Mouse (Mus musculus) heart, adult 18-20 months (tissue): Measurements from ENCODE around the gene Lmx1a. TPM values are rescaled to one million over a fixed set of nuclear protein-coding genes. Genes with fewer than 3 reads are reported as not detected.
A peak's percentile ranks its signal among the peaks of the same experiment; 100 is the strongest.

Experiments
- DNase-seq, 2 experiments: peaks; one replicate each; pipeline ENCODE4 v3.0.0; 2021 to 2022; ENCODE audit warnings: mixed read lengths in 1 of 2
- long read RNA-seq, 2 experiments: library from polyadenylated mRNA; stranded (forward); transcript quantifications; one replicate each; pipeline ENCODE4 v2.0.0; 2021
- total RNA-seq, 2 experiments: library from RNA; stranded (reverse); gene quantifications; 2 replicates each; pipeline ENCODE4 v1.2.3; 2021

Gene Lmx1a
- total RNA-seq: not detected
- long read RNA-seq, experiment 1: 0 reads
- long read RNA-seq, experiment 2: 0 reads

DNA sequence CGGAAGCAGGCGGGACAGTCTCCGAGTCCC lies at the start of gene Lmx1a:
Gene Lmx1a (plus strand): TSS at position 6 of the 30 bp plus-strand sequence.
- no peak for DNase-seq

DNA sequence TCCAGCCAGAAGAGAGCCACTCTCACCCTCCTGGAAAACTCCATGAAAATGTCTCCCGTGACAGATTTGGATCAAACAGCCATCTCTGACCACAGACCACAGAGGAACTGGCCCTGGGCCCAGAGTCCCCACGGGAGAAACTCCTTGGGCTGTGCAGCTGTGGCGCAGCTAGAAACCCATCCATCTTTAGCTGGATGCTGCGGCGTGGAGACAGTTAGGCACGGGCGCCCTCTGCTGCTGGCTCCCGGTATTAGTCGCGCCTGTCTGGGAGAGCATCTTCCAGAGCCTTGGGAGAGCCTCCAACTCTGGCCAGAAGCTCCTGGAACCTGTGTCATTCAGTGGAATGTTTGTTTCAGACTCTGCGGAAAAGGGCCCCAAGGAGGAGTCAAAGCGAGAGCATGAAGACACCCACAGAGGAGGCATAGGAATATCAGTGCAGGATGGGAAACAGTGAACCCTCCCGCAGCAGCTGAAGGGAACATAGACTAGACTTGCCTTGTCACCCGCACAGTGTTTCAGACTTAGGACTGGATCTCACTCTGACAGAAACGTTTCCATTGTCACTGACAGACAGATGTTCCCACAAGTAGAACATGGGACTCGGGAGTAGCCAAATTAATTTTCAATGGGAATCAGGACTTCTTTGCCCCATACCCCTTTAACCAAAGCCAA lies 44.0 kb upstream of the Lmx1a start:
- DNase-seq: peak; percentile 90 to 96

GRCm38 (mm10) chr1:167648670-167649069 lies 40.4 kb upstream of the Lmx1a start:
- DNase-seq: no peak

DNA sequence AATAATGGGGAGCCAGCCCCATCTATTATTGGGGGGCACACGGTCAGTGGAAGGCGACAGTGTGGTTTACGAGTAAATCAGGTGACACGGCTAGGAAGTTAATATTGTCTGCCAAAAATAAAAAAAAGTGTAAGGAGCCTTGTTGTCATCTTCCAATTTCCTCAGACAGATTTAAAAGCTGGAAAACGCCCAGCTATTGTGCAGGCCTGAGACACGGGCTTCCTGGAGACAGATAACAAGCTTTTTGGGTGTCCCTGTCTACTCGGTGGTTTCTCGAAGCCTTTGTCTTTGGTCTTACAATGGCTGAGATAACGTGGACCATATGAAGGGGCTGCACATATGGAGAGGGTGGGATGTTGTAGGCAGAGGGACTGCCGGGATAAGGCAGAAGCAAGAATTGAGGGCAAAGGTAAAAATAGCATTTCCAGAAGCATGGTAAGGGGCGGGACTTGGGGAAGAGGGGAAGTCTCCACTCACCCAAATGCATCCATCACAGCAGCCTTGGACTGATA lies 39.9 kb upstream of the Lmx1a start:
- peak; percentile 52 to 61 for DNase-seq

DNA sequence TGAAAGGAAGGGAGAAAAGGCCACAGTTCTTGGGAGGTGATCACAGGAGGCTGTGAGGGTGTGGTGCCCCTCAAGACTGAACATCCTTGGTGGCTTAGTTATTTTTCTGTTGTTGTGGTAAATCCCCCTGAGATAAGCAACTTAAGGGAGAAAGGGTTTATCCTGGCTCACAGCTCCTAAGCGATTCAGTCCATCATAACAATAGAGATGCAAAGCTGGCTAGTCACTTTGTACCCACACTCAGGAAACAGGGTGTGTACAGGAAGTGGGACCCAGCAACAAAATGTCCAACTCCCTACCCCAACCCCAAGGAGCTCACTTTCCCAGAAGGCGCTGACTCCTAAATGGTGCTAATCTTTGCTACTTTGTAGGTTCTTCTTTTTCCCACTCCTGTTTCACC lies 36.7 kb upstream of the Lmx1a start:
- no peak for DNase-seq

DNA sequence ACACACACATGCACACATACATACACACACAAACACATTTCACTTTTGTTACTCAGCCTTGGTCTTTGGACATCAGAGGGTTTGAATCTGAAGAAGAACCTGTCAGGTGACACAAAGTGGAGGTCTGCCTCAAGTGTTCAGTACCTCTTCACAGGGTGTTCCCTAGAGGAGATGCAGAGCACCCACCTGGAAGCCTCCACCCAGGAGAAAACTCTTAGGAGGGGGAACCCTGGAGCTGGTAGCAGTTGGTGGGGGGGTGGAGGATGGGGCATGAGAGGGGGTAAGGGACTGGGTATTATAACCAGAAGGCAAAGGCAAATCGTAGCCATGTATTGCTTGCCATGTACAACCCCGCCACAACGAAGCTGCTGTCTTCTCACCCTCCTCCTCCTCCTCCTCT lies 30.0 kb upstream of the Lmx1a start:
- DNase-seq: no peak

GRCm38 (mm10) chr1:167660521-167661101 lies 28.4 kb upstream of the Lmx1a start:
- DNase-seq: peak; percentile 67 to 80

- peak; percentile 49 to 57 for DNase-seq
Measured at GRCm38 (mm10) chr1:167661123-167661522, 27.9 kb upstream of the Lmx1a start.

DNA sequence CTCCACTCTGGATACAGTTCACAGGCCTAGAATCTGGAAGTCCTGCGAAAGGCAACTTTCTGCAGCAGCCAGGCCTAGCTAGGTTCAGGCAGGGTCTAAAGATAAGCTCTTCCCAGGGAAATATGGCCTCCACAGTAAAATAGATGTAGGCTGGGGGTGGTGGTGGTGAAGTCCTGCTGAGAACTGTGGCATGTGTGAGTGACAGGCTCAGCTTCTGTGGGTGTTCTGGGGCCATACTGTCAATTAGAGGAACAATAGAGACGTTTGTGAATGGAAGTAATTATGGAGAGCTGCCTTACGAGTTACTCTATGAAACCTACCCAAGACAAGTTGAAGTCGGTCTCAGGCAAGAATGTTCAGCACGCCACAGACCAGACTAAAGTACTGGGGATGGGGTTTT lies 25.9 kb upstream of the Lmx1a start:
- DNase-seq: no peak

- DNase-seq: peak in 1 of 2 experiments; percentile 72
Measured at GRCm38 (mm10) chr1:167669796-167670195, 19.2 kb upstream of the Lmx1a start.

- no peak for DNase-seq
Measured at GRCm38 (mm10) chr1:167672433-167672987, 16.5 kb upstream of the Lmx1a start.

DNA sequence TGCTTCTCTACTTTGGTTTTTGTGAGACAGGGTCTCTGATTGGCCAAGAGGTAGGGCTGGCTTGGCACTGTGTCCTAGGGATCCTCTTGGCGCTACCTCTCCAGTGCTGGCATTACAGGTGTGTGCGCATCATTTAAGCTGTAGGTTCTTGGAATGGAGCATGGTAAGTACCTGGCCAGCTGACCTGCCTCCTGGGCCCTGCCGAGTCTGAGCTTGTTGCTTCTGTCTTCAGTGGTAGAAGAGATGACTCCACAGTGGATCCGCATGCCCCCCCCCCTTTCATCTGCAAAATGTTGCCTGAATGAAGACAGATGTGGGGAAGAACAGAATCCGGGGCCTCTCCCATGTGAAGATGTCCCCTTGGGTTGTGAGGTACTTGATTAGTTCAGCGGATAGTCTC lies 10.0 kb upstream of the Lmx1a start:
- no peak for DNase-seq

- no peak for DNase-seq
Measured at GRCm38 (mm10) chr1:167688001-167688346, 1.1 kb upstream of the Lmx1a start.

- DNase-seq: no peak
Measured at GRCm38 (mm10) chr1:167688347-167689231, 448 bp upstream of the Lmx1a start.

- no peak for DNase-seq
Measured at GRCm38 (mm10) chr1:167689262-167690137, 463 bp downstream of the Lmx1a start.

GRCm38 (mm10) chr1:167690138-167690710 lies 1.2 kb downstream of the Lmx1a start:
- DNase-seq: no peak

DNA sequence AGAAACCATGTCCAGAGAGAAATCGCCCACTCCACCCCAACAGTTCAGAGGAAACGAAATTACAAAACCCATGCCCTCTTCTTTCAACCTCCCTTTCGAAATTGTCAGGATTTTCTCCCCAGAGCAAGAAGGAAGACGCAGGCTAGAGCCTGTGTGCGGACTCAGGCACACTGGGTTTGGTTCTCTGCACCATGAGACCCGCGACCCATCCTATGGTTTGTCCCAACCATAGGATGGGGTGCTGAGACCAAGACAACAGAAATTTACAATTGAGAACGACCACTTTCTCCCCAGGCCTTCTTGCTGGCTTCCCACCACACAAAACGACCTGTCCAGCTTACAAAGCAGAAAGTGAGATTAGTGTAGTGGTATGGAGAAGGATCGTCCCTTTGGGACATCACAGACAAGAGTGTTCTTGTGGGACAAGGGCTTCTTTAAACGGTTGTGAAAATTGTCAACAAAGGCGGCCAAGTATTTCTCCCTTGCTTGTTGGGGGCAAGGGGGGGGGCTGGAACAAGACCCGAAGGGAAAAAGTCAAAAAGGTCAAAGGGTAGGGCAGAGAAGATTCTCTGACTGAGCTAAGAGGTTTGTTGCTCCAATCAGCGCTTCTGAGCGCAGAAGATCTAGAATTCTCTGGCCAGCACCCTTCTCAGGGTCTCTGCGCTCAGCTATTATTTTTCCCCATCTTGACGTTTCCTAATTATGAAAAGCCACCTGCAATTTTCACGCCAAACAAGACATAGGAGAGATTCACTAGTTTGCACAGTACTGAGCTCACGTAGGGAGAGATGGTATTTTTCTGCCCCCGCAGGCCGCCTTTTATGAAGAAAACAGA lies 1.9 kb downstream of the Lmx1a start:
- no peak for DNase-seq

- no peak for DNase-seq
Measured at GRCm38 (mm10) chr1:167691911-167692682, 3.1 kb downstream of the Lmx1a start.

DNA sequence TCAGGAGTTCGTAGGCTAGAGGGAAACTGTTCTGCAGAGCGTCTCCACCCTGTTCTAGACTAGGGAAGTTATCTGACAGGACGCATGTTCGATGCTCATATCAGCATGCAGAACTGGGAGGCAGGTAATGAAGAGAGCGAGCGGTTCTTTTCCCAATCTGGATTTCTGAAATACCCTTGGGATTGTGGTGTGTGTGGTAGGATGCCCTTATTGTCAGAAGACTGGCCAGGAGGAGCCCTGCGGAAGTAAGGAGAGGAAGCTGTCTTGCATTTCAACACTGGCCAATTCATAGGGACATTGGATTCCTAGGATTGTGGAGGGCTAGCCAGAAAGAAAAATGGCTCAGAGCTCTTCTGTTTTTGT lies 3.6 kb downstream of the Lmx1a start:
- no peak for DNase-seq

DNA sequence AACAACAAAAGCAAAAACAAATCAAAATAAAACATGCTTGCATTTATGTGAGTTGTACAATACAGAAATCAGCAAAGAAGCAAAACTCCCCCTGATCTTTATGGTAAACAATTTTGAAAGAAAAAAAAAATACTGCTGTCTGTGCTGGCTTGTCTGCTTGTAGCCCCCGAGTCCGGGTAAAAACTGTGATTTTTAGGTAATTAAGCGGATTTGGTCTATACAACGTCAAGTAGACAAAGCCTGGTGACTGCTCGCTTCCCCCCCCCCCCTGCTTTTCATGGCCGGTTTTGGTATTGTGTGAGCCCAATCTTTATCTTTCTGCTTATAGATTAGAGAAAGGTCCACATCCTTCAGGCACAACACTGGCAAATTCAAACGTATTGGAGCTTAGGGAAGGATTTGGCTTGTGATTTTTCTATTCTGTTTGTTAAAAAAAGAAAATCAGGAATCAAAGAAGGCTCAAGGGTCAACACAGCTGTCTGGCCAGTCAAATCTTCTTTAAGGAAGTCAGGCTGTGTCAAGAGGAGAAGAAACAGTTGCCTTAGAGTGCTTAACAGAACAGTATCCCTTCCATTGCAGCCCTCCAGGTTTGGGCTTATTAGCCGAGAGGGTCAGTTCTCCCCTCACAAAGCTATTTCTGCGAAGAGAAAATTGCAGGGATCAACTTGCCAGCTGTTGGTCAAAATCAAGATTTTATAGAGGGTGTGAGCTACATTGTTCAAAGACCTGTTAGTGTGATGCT lies 4.6 kb downstream of the Lmx1a start:
- DNase-seq: no peak
